Mouse (Mus musculus) adrenal gland, adult (tissue): ENCODE data around the gene Mark3.
"Not testable (repeated sequence)": the region's sequence is repeated elsewhere in the genome, so short reads cannot be mapped to it uniquely, and the experiment has no call there.

Experiments used
- DNase-seq, 2 experiments: peaks; one replicate each; pipeline ENCODE4 v3.0.0; 2022 to 2023; ENCODE audit warnings: low spot score in 1 of 2; ENCODE audit not compliant: inconsistent age in 2 of 2

The Mark3 gene

GRCm38 (mm10) chr12:111618266-111618665, 43.9 kb downstream of the Mark3 start:
- DNase-seq, result no peak

DNA sequence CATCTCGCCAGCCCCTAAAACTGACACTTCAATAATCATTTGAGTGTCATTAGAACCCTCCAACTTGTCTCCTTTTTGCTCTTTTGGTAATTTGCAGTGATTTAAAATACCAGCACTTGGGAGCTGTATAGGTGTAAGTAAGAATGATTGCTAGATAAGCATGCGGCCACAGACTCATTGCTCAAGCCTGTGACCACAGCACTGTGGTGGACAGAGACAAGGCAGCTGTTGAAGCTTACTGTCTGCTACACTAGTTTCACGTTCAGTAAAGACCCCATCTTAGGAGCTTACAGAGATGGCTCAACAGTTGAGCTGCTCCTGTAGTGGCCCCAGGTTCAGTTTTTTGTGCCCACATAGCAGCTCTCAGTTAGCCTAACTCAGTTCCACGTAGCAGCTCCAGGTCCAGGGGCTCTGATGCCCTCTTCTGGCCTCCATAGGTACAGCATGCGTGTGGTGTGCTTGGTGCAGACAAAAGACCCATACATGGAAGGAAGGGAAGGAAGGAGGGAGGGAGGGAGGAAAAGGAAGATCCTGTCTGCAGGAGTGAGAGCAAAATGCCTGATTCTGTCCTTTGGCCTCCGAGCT, 73.8 kb downstream of the Mark3 start:
- peak; percentile 55 to 84 for DNase-seq

DNA sequence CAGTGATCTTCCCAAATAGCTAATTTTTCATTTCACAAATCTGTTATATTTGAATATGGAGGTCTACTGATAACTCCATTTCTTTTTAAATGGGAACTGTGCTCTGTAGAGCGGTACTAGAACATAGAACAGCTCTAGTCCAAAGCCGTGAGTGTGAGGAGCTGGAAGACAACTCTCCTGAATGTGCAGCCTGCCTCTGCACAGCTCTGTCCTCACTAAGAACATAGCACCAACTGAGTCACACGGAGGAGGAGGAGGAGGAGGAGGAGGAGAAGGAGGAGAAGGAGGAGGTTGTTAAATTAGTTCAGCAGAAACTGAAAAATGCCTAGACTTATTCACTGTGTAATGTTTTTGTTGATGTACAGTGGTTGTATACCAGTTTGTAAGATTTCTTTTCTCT, 78.6 kb downstream of the Mark3 start:
- no peak for DNase-seq

GRCm38 (mm10) chr12:111653434-111653833, 79.1 kb downstream of the Mark3 start:
- peak; percentile 75 to 87 for DNase-seq

- DNase-seq, result no peak
Observed at GRCm38 (mm10) chr12:111655695-111656094, 81.4 kb downstream of the Mark3 start.

DNA sequence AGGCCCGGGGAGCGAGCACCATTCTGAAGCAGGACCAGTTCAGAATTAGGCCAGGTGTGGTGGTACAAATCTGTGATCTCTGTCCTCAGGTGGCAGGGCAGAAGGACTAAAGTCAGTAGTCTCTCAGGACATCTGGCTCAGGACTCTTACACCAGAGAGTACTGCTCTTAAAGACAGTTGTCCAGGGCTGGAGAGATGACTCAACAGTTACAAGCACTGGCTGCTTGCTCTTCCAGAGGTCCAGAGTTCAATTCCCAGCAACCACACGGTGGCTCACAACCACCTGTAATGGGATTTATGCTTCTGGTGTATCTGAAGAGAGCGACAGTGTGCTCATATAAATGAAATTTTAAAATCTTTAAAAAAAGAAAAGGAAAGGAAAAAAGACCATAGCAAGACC, 85.0 kb downstream of the Mark3 start:
- DNase-seq, result no peak

DNA sequence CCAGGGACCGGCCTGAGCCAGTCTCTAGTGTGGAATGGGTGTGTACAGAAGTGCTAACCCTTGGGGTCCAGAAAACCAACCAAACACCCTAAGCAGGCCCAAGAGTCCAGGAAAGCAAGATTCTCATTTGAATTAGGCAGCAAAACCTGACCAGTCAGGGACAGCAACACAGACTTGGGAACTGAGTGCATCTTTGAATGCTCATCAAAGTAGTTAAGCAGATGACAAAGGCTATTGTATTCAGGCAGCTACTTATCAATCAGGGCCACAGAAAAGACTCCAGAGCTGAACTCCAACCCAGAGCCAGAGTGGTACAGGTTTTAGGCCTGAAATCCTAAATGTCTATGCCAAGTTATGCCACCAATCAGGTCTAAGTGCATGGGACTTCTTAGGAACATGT, 86.3 kb downstream of the Mark3 start:
- no peak for DNase-seq

- DNase-seq, result not testable (repeated sequence)
Observed at GRCm38 (mm10) chr12:111661554-111661953, 87.2 kb downstream of the Mark3 start.

DNA sequence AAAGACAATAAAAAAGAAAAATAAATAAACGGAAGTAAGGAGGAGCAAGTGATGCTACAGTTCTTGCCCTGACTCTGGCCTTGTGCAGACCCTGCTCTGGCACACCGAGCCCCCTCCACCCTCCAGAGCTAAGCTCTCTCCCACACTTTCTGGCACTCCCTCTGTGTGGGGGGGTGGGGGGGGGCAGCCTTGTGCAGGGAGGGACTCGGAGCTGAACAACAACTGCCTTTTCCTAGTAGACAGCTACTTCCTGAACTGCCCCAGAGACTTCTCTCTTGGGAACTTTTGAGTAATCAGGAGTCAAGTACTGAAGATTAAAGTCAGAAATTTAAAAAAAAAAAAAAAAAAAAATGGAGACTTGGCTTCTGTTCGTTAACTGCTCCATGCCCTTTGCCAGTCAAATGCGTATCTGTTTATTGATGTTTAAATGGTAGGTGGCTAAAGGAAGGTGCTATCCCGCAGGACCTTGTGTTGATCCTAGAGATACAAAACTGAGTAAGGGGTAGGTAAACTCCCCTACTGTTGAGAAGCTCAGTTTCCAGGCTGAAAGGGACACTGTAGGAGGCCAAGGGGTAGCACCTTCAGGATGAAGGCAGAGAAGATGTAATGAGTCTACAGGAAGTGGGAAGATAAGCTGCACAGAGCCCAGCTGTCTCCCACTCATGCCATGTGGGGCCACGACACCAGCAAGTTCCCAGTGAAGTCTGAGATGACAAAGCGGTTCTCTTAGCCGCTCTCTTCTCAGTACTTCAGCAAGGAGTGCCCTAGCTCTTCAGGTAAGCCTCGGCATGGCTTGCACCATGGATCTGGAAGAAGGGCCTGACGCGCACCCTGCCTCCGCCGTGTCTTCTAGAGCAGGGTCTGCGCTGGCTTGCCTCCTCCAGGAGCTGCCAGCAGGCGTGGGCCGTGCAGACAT, 89.2 kb downstream of the Mark3 start:
- no peak for DNase-seq

DNA sequence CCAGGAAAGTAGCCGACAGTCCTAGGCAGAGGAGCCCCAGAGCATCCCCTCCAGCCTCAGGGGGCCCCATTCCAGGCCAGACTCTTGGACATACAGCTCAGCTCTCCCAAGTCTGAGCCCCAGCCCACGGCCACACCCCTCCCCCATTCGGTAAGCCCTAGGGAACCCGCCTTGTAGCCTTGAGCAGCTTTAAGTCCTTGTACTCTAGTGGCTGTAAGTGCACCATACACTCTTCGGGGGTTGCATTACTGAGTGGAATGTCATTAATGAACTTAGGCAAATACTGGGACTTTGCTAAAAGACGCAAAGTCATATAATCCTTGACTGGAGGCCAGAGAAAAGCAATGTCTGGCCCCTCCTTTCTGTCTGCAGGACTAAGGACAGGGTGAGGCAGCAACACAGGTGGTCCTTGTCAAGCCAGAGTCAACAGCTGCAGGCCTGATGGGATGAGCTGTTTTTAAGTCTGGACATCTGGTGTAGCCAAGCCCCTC, 89.9 kb downstream of the Mark3 start:
- no peak for DNase-seq

GRCm38 (mm10) chr12:111665041-111665880, 90.9 kb downstream of the Mark3 start:
- peak; percentile 59 to 66 for DNase-seq

GRCm38 (mm10) chr12:111666380-111666779, 92.1 kb downstream of the Mark3 start:
- no peak for DNase-seq

- no peak for DNase-seq
Observed at GRCm38 (mm10) chr12:111667421-111667820, 93.1 kb downstream of the Mark3 start.

DNA sequence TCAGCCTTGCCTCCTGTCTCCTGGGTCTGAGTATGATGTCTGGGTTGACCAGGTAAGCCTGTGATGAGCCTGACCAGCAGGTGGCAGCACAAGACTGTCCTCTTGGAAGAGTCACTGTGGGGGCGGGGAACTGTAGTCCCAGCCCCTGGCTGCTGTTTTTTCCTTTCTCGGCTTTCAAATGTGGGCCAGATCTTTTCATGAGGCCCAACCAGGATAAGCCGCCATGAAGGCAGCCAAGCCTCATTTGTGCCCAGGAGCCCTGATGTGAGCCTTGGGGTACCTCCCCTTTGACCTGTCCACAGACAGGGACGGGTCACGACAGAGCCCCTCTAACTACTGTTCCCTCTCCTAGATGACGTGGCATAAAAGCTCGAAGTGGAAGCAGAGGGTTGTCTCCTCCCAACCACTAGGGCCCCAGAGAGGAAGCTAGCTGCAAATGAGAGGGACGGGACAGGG, 94.2 kb downstream of the Mark3 start:
- peak; percentile 94 to 98 for DNase-seq

GRCm38 (mm10) chr12:111669000-111669788, 94.9 kb downstream of the Mark3 start:
- peak in 1 of 2 experiments; percentile 70 for DNase-seq

DNA sequence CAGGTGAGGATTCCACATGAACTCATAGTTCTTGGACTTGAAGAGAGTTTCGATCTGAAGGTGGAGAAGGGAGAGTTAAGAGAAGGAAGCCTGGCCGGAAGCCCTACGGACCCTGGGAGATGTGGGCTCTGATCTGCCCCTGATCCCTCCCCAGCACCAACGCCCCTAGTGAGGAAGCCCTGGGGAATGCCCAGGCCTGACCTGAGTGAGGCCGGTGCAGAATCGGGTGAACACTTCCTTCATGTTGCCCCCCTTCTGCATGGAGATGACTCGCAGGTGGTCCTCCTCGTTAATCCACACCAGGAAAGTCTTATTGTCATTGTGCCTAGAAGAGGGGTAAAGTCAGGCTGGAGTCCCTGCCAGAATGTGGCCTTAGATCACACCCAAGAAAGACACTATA, 95.6 kb downstream of the Mark3 start:
- no peak for DNase-seq

DNA sequence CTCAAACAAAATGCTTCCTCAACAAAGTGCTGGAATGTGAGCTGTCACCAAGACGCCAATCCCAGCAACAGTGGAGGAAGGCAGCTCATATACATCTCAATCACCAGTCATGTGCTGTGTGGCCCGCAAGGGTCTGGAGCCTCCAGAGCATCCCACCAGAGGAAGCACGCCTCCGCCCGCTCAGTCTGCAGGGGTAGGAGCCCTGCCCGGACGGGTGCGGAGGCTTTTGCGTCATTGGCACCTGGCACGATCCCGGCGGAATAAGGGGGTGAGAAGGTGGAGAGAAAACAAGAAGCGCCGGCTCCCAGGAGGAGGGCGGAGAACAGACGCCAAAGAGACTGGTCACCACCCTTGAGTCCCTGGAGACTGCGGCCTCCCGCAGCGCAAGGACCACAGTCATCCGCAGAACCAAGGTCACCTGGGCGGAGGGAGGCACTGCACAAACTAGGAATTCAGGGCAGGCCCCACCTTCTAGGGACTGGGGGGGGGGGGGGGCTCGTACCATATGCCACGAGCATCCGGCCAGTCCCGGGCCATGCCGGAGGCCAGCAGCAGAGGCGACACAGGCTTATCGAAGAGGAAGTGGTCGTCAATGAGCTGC, 96.1 kb downstream of the Mark3 start:
- peak; percentile 64 to 78 for DNase-seq

DNA sequence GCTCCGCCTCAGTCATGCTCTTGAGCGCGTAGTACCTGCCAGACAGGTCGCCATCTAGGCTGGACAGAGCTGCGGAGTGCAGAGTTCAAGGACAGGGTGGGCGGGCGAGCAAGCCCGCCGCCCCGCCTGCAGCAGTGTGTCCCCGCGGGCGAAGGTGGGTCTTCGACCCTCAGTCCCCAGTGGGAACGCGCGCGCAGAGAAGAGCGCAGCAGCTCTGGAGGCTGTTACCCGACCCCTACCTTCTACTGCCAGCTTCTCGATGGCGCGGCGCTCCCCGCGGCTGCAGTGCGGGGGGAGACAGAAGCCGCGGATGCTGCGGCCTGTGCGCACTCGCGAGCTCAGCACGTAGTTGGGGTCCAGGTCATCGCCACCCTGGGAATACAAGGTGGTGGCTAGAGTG, 96.7 kb downstream of the Mark3 start:
- peak in 1 of 2 experiments; percentile 65 for DNase-seq

GRCm38 (mm10) chr12:111671431-111671902, 97.1 kb downstream of the Mark3 start:
- peak; percentile 81 to 83 for DNase-seq

- DNase-seq, result peak; percentile 84 to 91
Observed at GRCm38 (mm10) chr12:111672176-111672575, 97.9 kb downstream of the Mark3 start, which contains the start of gene Ckb. Ckb (minus strand) TSS chr12:111672338.
